In the genomic region with DNA sequence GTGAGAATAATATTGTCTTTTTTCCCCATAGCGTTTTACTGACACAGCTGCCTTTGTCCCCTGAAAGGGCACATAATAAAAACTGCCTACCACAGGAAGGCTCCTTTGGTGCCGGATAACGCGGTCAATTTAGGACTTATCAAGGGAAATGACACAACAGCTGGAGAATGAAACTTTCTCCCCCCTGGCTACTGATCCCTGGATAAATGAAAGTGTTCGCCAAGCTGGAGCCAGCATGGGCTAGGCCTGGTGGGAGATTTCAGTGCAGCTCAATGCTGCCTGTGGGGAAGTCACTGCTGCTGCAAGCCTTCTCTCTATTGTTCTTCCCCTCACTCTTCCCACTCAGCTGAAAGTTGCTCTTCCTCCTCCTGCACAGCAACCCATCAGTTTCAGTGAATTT, we compare ENCODE assay signal across 15 mouse cellular contexts.
A peak's percentile ranks its signal among the peaks of the same experiment; 100 is the strongest.
DNase-seq lines count a peak whose midpoint lies in the region; ATAC-seq and TF ChIP-seq lines count a peak whose summit lies in the region.
"Had no signal": no experiment of that assay in that cellular context is flagged by ENCODE, and none has a peak within 500 bp of the region (broad histone marks: within the 10 kb centered on the region; RNA-seq: fewer than 3 reads in every experiment).

No protein-coding gene starts in this region.

- H3K27ac ChIP-seq in hindbrain, embryonic 10.5 days, result peak overlapping the region; percentile 76
- no peak overlapping the region for H3K27ac ChIP-seq in hindbrain, embryonic 16.5 days (ENCODE audit: low read depth, low read length)
- peak overlapping the region; percentile 24; the same call in 1 of the 2 replicates for H3K27ac ChIP-seq in embryonic facial prominence, embryonic 10.5 days (replicated peaks)
- H3K27ac ChIP-seq in midbrain, embryonic 14.5 days (replicated peaks; ENCODE audit: low read depth, low read length), result peak overlapping the region; percentile 37; the same call in 1 of the 2 replicates
- H3K27ac ChIP-seq: kidney, postnatal 0 days; liver, embryonic 12.5 days; lung, embryonic 15.5 days had no signal

- no peak for DNase-seq in hindbrain, embryonic 10.5 days (ENCODE audit: low spot score)
- peak; percentile 54 for DNase-seq in brain, embryonic 14.5 days (ENCODE audit: low read depth)
- DNase-seq in embryonic facial prominence, embryonic 10.5 days (ENCODE audit: low spot score), result peak; percentile 9
- DNase-seq in midbrain, embryonic 14.5 days, result peak; percentile 55
- no peak for DNase-seq in frontal cortex, postnatal 10 days (ENCODE audit: low spot score in 2 of 2)
- no peak for DNase-seq in layer of hippocampus, adult 9-10 months (ENCODE audit: low spot score)
- DNase-seq: adrenal gland, adult 2 months; cerebellum, adult 8-10 months; heart, adult 18-20 months; thymus, adult 18-20 months had no signal

- no peak overlapping the region for H3K9ac ChIP-seq in hindbrain, embryonic 16.5 days (ENCODE audit: low read depth, low read length)
- no peak overlapping the region for H3K9ac ChIP-seq in midbrain, embryonic 14.5 days (replicated peaks; ENCODE audit: low read length)
- H3K9ac ChIP-seq: liver, embryonic 12.5 days; lung, embryonic 15.5 days had no signal

- WGBS in hindbrain, embryonic 10.5 days, result 26% methylated on average over 5 of the region's 5 CpGs
- WGBS in hindbrain, embryonic 16.5 days, result 16% methylated on average over 5 of the region's 5 CpGs
- WGBS in embryonic facial prominence, embryonic 10.5 days, result 31% methylated on average over 5 of the region's 5 CpGs
- 7% methylated on average over 5 of the region's 5 CpGs for WGBS in midbrain, embryonic 14.5 days

- no peak for TF ChIP-seq CTCF in brain, embryonic 14.5 days (IDR thresholded peaks at IDR 0.05; ENCODE audit: borderline replicate concordance, extremely low read depth, insufficient read depth, insufficient read length)

- no peaks in the 10 kb centered on the region for H3K27me3 ChIP-seq in hindbrain, embryonic 10.5 days (ENCODE audit: insufficient read depth, poor library complexity, severe bottlenecking)
- H3K27me3 ChIP-seq in hindbrain, embryonic 16.5 days (replicated peaks; ENCODE audit: control insufficient read depth, insufficient read depth, low read length), result no peaks in the 10 kb centered on the region
- H3K27me3 ChIP-seq in embryonic facial prominence, embryonic 10.5 days (replicated peaks; ENCODE audit: low read depth, poor library complexity, severe bottlenecking), result peaks cover 20% of the 10 kb centered on the region; the same call in 1 of the 2 replicates
- no peaks in the 10 kb centered on the region for H3K27me3 ChIP-seq in midbrain, embryonic 14.5 days (ENCODE audit: control insufficient read depth, insufficient read depth, low read length)
- H3K27me3 ChIP-seq: lung, embryonic 15.5 days had no signal

- no peak for TF ChIP-seq POLR2A in brain, embryonic 14.5 days (IDR thresholded peaks at IDR 0.05; ENCODE audit: borderline replicate concordance, extremely low read depth, insufficient read depth, insufficient read length, poor library complexity, severe bottlenecking)

- ATAC-seq in hindbrain, embryonic 16.5 days, result no peak
- ATAC-seq in midbrain, embryonic 14.5 days (ENCODE audit: low FRiP score, low TSS enrichment), result no peak; the same call in 1 of the 2 replicates
- ATAC-seq: CD4-positive, CD25-positive, alpha-beta regulatory T cell, adult 4 months; liver, embryonic 12.5 days had no signal

- H3K4me3 ChIP-seq in hindbrain, embryonic 10.5 days, result no peak overlapping the region
- H3K4me3 ChIP-seq in hindbrain, embryonic 16.5 days (ENCODE audit: low read length), result no peak overlapping the region
- H3K4me3 ChIP-seq in embryonic facial prominence, embryonic 10.5 days, result no peak overlapping the region
- no peak overlapping the region for H3K4me3 ChIP-seq in midbrain, embryonic 14.5 days (replicated peaks; ENCODE audit: low read depth, low read length)
- H3K4me3 ChIP-seq: liver, embryonic 12.5 days; lung, embryonic 15.5 days had no signal

- H3K4me2 ChIP-seq in hindbrain, embryonic 16.5 days (ENCODE audit: low read length), result no peak overlapping the region
- 0 out of 2 replicates have a peak overlapping the region, but pooled peaks have one; percentile 11 for H3K4me2 ChIP-seq in midbrain, embryonic 14.5 days (ENCODE audit: low read length)
- H3K4me2 ChIP-seq: liver, embryonic 12.5 days; lung, embryonic 15.5 days had no signal

- H3K4me1 ChIP-seq in hindbrain, embryonic 10.5 days (replicated peaks), result peaks cover 44% of the 10 kb centered on the region
- H3K4me1 ChIP-seq in hindbrain, embryonic 16.5 days (ENCODE audit: control insufficient read depth, insufficient read depth, low read depth, low read length), result no peaks in the 10 kb centered on the region
- H3K4me1 ChIP-seq in embryonic facial prominence, embryonic 10.5 days, result peaks cover 29% of the 10 kb centered on the region
- peaks cover 24% of the 10 kb centered on the region for H3K4me1 ChIP-seq in midbrain, embryonic 14.5 days (ENCODE audit: control insufficient read depth, insufficient read depth, low read length)
- H3K4me1 ChIP-seq: liver, embryonic 12.5 days; lung, embryonic 15.5 days had no signal

- no peaks in the 10 kb centered on the region for H3K9me3 ChIP-seq in hindbrain, embryonic 10.5 days
- H3K9me3 ChIP-seq in hindbrain, embryonic 16.5 days (ENCODE audit: control insufficient read depth, low read length), result no peaks in the 10 kb centered on the region
- H3K9me3 ChIP-seq in embryonic facial prominence, embryonic 10.5 days, result no peaks in the 10 kb centered on the region
- no peaks in the 10 kb centered on the region for H3K9me3 ChIP-seq in midbrain, embryonic 14.5 days (ENCODE audit: control insufficient read depth, low read length)
- H3K9me3 ChIP-seq: liver, embryonic 12.5 days; lung, embryonic 15.5 days had no signal

- H3K36me3 ChIP-seq in hindbrain, embryonic 10.5 days, result no peaks in the 10 kb centered on the region
- no peaks in the 10 kb centered on the region for H3K36me3 ChIP-seq in hindbrain, embryonic 16.5 days (ENCODE audit: control insufficient read depth, insufficient read depth, low read length)
- H3K36me3 ChIP-seq in embryonic facial prominence, embryonic 10.5 days (replicated peaks), result no peaks in the 10 kb centered on the region
- H3K36me3 ChIP-seq in midbrain, embryonic 14.5 days (ENCODE audit: control insufficient read depth, insufficient read depth, low read length), result no peaks in the 10 kb centered on the region
- H3K36me3 ChIP-seq: liver, embryonic 12.5 days; lung, embryonic 15.5 days had no signal

Comparison
In these comparisons a context has a peak if more than half of its experiments do, and no peak if none do; other contexts are left out.
1. DNase-seq: peak in brain, embryonic 14.5 days (single experiment), embryonic facial prominence, embryonic 10.5 days (single experiment) and midbrain, embryonic 14.5 days (single experiment); none in hindbrain, embryonic 10.5 days (single experiment), frontal cortex, postnatal 10 days (0 of 2) and layer of hippocampus, adult 9-10 months (single experiment).